Comparison of ENCODE assay signal across 12 mouse cellular contexts in the genomic region with DNA sequence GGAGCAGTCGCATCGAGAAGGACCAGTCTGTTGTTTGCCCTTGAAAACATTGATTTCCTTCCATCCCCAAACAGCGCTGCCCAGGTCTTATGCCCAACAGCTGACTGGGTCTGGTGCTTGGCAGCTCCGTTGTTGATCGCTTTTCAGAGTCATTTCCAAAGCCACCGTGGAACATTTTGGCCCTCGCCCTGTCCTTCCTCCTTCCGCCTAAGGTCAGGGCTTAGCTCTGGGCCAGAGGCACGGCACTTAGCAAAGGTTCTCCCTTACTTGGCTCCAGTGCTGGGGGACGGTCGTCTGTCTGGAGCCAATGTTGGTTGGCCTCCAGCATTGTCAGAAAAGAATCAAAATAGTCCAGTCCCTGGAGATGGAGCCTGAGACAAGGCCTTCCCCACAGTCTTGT. TPM values are rescaled to one million over a fixed set of nuclear protein-coding genes. Genes with fewer than 3 reads are reported as not detected.
DNase-seq lines count a peak whose midpoint lies in the region; ATAC-seq and TF ChIP-seq lines count a peak whose summit lies in the region.
"Had no signal": no experiment of that assay in that cellular context is flagged by ENCODE, and none has a peak within 500 bp of the region (broad histone marks: within the 10 kb centered on the region; RNA-seq: fewer than 3 reads in every experiment).

No protein-coding gene starts in this region.

- no peaks in the 10 kb centered on the region; the same call in 1 of the 2 replicates for H3K4me1 ChIP-seq in lung, postnatal 0 days (ENCODE audit: insufficient read depth, low read depth, low read length)
- H3K4me1 ChIP-seq in midbrain, postnatal 0 days (ENCODE audit: insufficient read depth, low read length) = no peaks in the 10 kb centered on the region

- DNase-seq in cerebellum, adult 11-12 months = peak; percentile 8
- no peak for DNase-seq in cerebellum, postnatal 25 days
- peak; percentile 80 to 82 for DNase-seq in lung, adult 18-20 months
- DNase-seq in lung, postnatal 0 days (ENCODE audit: low spot score) = no peak
- peak; percentile 84 for DNase-seq in gastrocnemius, postnatal 25 days
- peak; percentile 84 for DNase-seq in lung, postnatal 36 days
- no peak for DNase-seq in midbrain, postnatal 0 days (ENCODE audit: low spot score)
- no peak for DNase-seq in urinary bladder, postnatal 25 days (ENCODE audit: low spot score)
- DNase-seq: liver, embryonic 13.5 days had no signal

- 71% methylated on average over 11 of the region's 11 CpGs for WGBS in lung, postnatal 0 days
- WGBS in midbrain, postnatal 0 days = 84% methylated on average over 11 of the region's 11 CpGs

- no peak for TF ChIP-seq CTCF in lung, postnatal 0 days (IDR thresholded peaks at IDR 0.05)
- TF ChIP-seq CTCF in midbrain, postnatal 0 days (IDR thresholded peaks at IDR 0.05) = no peak

- H3K27ac ChIP-seq in lung, postnatal 0 days (ENCODE audit: low read length) = no peak overlapping the region
- no peak overlapping the region for H3K27ac ChIP-seq in midbrain, postnatal 0 days (ENCODE audit: low read depth, low read length)
- H3K27ac ChIP-seq: embryonic facial prominence, embryonic 13.5 days; hindbrain, embryonic 13.5 days; liver, embryonic 13.5 days; midbrain, embryonic 12.5 days had no signal

- no peaks in the 10 kb centered on the region for H3K36me3 ChIP-seq in lung, postnatal 0 days (ENCODE audit: insufficient read depth, low read length)
- H3K36me3 ChIP-seq in midbrain, postnatal 0 days (ENCODE audit: insufficient read depth, low read length) = no peaks in the 10 kb centered on the region
- H3K36me3 ChIP-seq: embryonic facial prominence, embryonic 13.5 days; hindbrain, embryonic 13.5 days; liver, embryonic 13.5 days; midbrain, embryonic 12.5 days had no signal

- no peak overlapping the region; the same call in 1 of the 2 replicates for H3K9ac ChIP-seq in lung, postnatal 0 days (replicated peaks; ENCODE audit: low read depth)
- no peak overlapping the region for H3K9ac ChIP-seq in midbrain, postnatal 0 days (replicated peaks; ENCODE audit: low read length, poor library complexity, severe bottlenecking)
- H3K9ac ChIP-seq: embryonic facial prominence, embryonic 13.5 days; hindbrain, embryonic 13.5 days; liver, embryonic 13.5 days; midbrain, embryonic 12.5 days had no signal

- no peak overlapping the region for H3K4me2 ChIP-seq in lung, postnatal 0 days (replicated peaks; ENCODE audit: low read depth, low read length)
- H3K4me2 ChIP-seq in midbrain, postnatal 0 days (ENCODE audit: low read depth, low read length, poor library complexity, severe bottlenecking) = no peak overlapping the region
- H3K4me2 ChIP-seq: embryonic facial prominence, embryonic 13.5 days; hindbrain, embryonic 13.5 days; liver, embryonic 13.5 days; midbrain, embryonic 12.5 days had no signal

- H3K4me3 ChIP-seq in lung, postnatal 0 days (ENCODE audit: low read depth, low read length) = no peak overlapping the region
- H3K4me3 ChIP-seq in midbrain, postnatal 0 days (ENCODE audit: low read depth, low read length) = no peak overlapping the region
- H3K4me3 ChIP-seq: embryonic facial prominence, embryonic 13.5 days; hindbrain, embryonic 13.5 days; liver, embryonic 13.5 days; midbrain, embryonic 12.5 days had no signal

- no peak for ATAC-seq in lung, postnatal 0 days
- ATAC-seq in midbrain, postnatal 0 days (ENCODE audit: low FRiP score) = no peak

- H3K9me3 ChIP-seq in lung, postnatal 0 days (ENCODE audit: low read length) = no peaks in the 10 kb centered on the region
- no peaks in the 10 kb centered on the region for H3K9me3 ChIP-seq in midbrain, postnatal 0 days (ENCODE audit: low read length)
- H3K9me3 ChIP-seq: embryonic facial prominence, embryonic 13.5 days; hindbrain, embryonic 13.5 days; liver, embryonic 13.5 days; midbrain, embryonic 12.5 days had no signal

- H3K27me3 ChIP-seq in lung, postnatal 0 days (replicated peaks; ENCODE audit: insufficient read depth, low read length) = no peaks in the 10 kb centered on the region
- H3K27me3 ChIP-seq in midbrain, postnatal 0 days (ENCODE audit: insufficient read depth, low read length) = peaks cover 19% of the 10 kb centered on the region
- H3K27me3 ChIP-seq: liver, embryonic 13.5 days had no signal

- TF ChIP-seq EP300 in lung, postnatal 0 days (IDR thresholded peaks at IDR 0.05) = no peak

RNA-seq across cellular contexts. Expression of a gene that starts 33.2 kb away (rescaled TPM):
- polyA plus RNA-seq in lung, postnatal 0 days (2015; fragmentation: Nextera tagmentation; extraction: Ambion mirVana) = 0.54 and 1.3 TPM in 2 replicates
- total RNA-seq in gastrocnemius, postnatal 25 days (2021) = 100 to 1,000 TPM; 120 to 133 TPM
- 2.0 and 2.7 TPM in 2 replicates for total RNA-seq in midbrain, postnatal 0 days (2014; rRNA removed)
- 5.6 and 6.5 TPM in 2 replicates for polyA plus RNA-seq in midbrain, postnatal 0 days (2015; fragmentation: Nextera tagmentation; extraction: Ambion mirVana)

RNA-seq across cellular contexts. Expression of a gene that starts 49.4 kb away (rescaled TPM):
- polyA plus RNA-seq in lung, postnatal 0 days (2015; fragmentation: Nextera tagmentation; extraction: Ambion mirVana) = 4.5 and 5.5 TPM in 2 replicates
- 10 to 100 TPM; 10.5 TPM for total RNA-seq in gastrocnemius, postnatal 25 days (2021)
- total RNA-seq in midbrain, postnatal 0 days (2014; rRNA removed) = 7.9 and 9.4 TPM in 2 replicates
- polyA plus RNA-seq in midbrain, postnatal 0 days (2015; fragmentation: Nextera tagmentation; extraction: Ambion mirVana) = 6.7 and 8.0 TPM in 2 replicates

RNA-seq across cellular contexts. Expression of a gene that starts 51.5 kb away (rescaled TPM):
- polyA plus RNA-seq in lung, postnatal 0 days (2015; fragmentation: Nextera tagmentation; extraction: Ambion mirVana) = 4.1 and 4.3 TPM in 2 replicates
- total RNA-seq in gastrocnemius, postnatal 25 days (2021) = 1 to 10 TPM; 1.2 to 1.4 TPM
- total RNA-seq in midbrain, postnatal 0 days (2014; rRNA removed) = 6.3 and 6.4 TPM in 2 replicates
- 6.1 and 7.4 TPM in 2 replicates for polyA plus RNA-seq in midbrain, postnatal 0 days (2015; fragmentation: Nextera tagmentation; extraction: Ambion mirVana)

Comparison
In these comparisons a context has a peak if more than half of its experiments do, and no peak if none do; other contexts are left out.
1. DNase-seq: peak in cerebellum, adult 11-12 months (single experiment), lung, adult 18-20 months (2 of 2), gastrocnemius, postnatal 25 days (single experiment) and lung, postnatal 36 days (single experiment); none in cerebellum, postnatal 25 days (0 of 2), lung, postnatal 0 days (single experiment), midbrain, postnatal 0 days (single experiment) and urinary bladder, postnatal 25 days (single experiment).
2. RNA of a gene that starts 33.2 kb away (total RNA-seq): 120 to 133 TPM in gastrocnemius, postnatal 25 days; 2.0 to 2.7 TPM in midbrain, postnatal 0 days; every median in the first group is over 10 times any median in the second.